ENCODE assay signal across 29 mouse cellular contexts in genomic region chr17:45515204-45515726, GRCm38 (mm10). TPM values are rescaled to one million over a fixed set of nuclear protein-coding genes. Genes with fewer than 3 reads are reported as not detected.
DNase-seq lines count a peak whose midpoint lies in the region; ATAC-seq and TF ChIP-seq lines count a peak whose summit lies in the region.
"Had no signal": no experiment of that assay in that cellular context is flagged by ENCODE, and none has a peak within 500 bp of the region (broad histone marks: within the 10 kb centered on the region; RNA-seq: fewer than 3 reads in every experiment).

No protein-coding gene starts in this region.

- no peak; the same call in 1 of the 2 replicates for ATAC-seq in liver, embryonic 11.5 days (replicated peaks; ENCODE audit: low FRiP score)
- peak; percentile 35 for ATAC-seq in intestine, embryonic 15.5 days
- peak; percentile 95 for ATAC-seq in liver, postnatal 0 days
- no peak for ATAC-seq in inflammation-experienced regulatory T-cells, adult 6 months
- ATAC-seq: forebrain, embryonic 14.5 days had no signal

- H3K27me3 ChIP-seq in liver, adult 2 months (ENCODE audit: control insufficient read depth, insufficient read depth, low read length): no peaks in the 10 kb centered on the region
- H3K27me3 ChIP-seq in liver, embryonic 11.5 days (replicated peaks; ENCODE audit: control insufficient read depth, insufficient read depth, low read length): no peaks in the 10 kb centered on the region
- no peaks in the 10 kb centered on the region for H3K27me3 ChIP-seq in intestine, embryonic 15.5 days (replicated peaks)
- no peaks in the 10 kb centered on the region for H3K27me3 ChIP-seq in liver, postnatal 0 days (ENCODE audit: insufficient read depth, low read length)
- H3K27me3 ChIP-seq: embryonic facial prominence, embryonic 15.5 days; lung, embryonic 15.5 days; megakaryocyte, embryonic 14.5 days; neural tube, embryonic 13.5 days had no signal

- no peak overlapping the region for H3K9ac ChIP-seq in liver, adult 2 months (ENCODE audit: low read depth, low read length)
- H3K9ac ChIP-seq in liver, embryonic 11.5 days (ENCODE audit: low read depth, low read length): no peak overlapping the region
- no peak overlapping the region for H3K9ac ChIP-seq in intestine, embryonic 15.5 days
- no peak overlapping the region for H3K9ac ChIP-seq in liver, postnatal 0 days (replicated peaks)
- H3K9ac ChIP-seq: embryonic facial prominence, embryonic 15.5 days; lung, embryonic 15.5 days; neural tube, embryonic 13.5 days had no signal

- no peak for TF ChIP-seq CTCF in liver, adult 2 months (IDR thresholded peaks at IDR 0.05; ENCODE audit: low read depth, low read length)
- no peak for TF ChIP-seq CTCF in liver, postnatal 0 days (IDR thresholded peaks at IDR 0.05; ENCODE audit: low read depth)

- TF ChIP-seq EP300 in liver, postnatal 0 days (IDR thresholded peaks at IDR 0.05; ENCODE audit: low read depth): no peak

- TF ChIP-seq POLR2A in liver, adult 2 months (IDR thresholded peaks at IDR 0.05; ENCODE audit: extremely low read depth, insufficient read depth, low read length): no peak

- peaks cover 3% of the 10 kb centered on the region for H3K4me1 ChIP-seq in liver, adult 2 months (ENCODE audit: control insufficient read depth, insufficient read depth, low read length)
- peaks cover 10% of the 10 kb centered on the region for H3K4me1 ChIP-seq in liver, embryonic 11.5 days (replicated peaks; ENCODE audit: control insufficient read depth, insufficient read depth, low read length)
- 0 out of 2 replicates have a peak, but pooled peaks cover 3% of the 10 kb centered on the region for H3K4me1 ChIP-seq in intestine, embryonic 15.5 days (replicated peaks)
- H3K4me1 ChIP-seq in liver, postnatal 0 days (ENCODE audit: insufficient read depth): no peaks in the 10 kb centered on the region
- H3K4me1 ChIP-seq: embryonic facial prominence, embryonic 15.5 days; lung, embryonic 15.5 days had no signal

- no peaks in the 10 kb centered on the region for H3K79me2 ChIP-seq in liver, adult 2 months (ENCODE audit: control insufficient read depth, insufficient read depth, low read length)

- no peaks in the 10 kb centered on the region for H3K36me3 ChIP-seq in liver, adult 2 months (ENCODE audit: control insufficient read depth, insufficient read depth, low read length)
- 0 out of 2 replicates have a peak, but pooled peaks cover 6% of the 10 kb centered on the region for H3K36me3 ChIP-seq in liver, embryonic 11.5 days (ENCODE audit: control insufficient read depth, insufficient read depth, low read length)
- 0 out of 2 replicates have a peak, but pooled peaks cover 7% of the 10 kb centered on the region for H3K36me3 ChIP-seq in intestine, embryonic 15.5 days
- no peaks in the 10 kb centered on the region; the same call in 1 of the 2 replicates for H3K36me3 ChIP-seq in liver, postnatal 0 days (replicated peaks; ENCODE audit: insufficient read depth, low read length)

- DNase-seq in cerebellum, adult 8-10 months: peak; percentile 31
- DNase-seq in cerebellum, postnatal 4 days (ENCODE audit: low spot score in 2 of 2): no peak
- peak; percentile 88 for DNase-seq in liver, adult 2 months (ENCODE audit: extremely low read depth, low read depth, low spot score)
- no peak for DNase-seq in liver, embryonic 11.5 days (ENCODE audit: low spot score)
- peak; percentile 78 for DNase-seq in liver, postnatal 0 days
- DNase-seq in gastrocnemius, postnatal 4 days (ENCODE audit: low spot score in 2 of 2): no peak
- DNase-seq: adrenal gland, postnatal 14 days; cerebellum, postnatal 36 days; heart, adult 11 months; kidney, adult 9 months; kidney, postnatal 25 days; lung, postnatal 36 days; midbrain, embryonic 14.5 days; retina, postnatal 1 day; right cerebral cortex, postnatal 25 days; spleen, adult 18-20 months had no signal

- H3K27ac ChIP-seq in liver, adult 2 months (replicated peaks; ENCODE audit: insufficient read depth, low read depth, low read length): no peak overlapping the region
- no peak overlapping the region for H3K27ac ChIP-seq in liver, embryonic 11.5 days (ENCODE audit: low read depth, low read length)
- H3K27ac ChIP-seq in intestine, embryonic 15.5 days: no peak overlapping the region
- H3K27ac ChIP-seq in liver, postnatal 0 days (ENCODE audit: low read depth): no peak overlapping the region
- H3K27ac ChIP-seq: embryonic facial prominence, embryonic 15.5 days; lung, embryonic 15.5 days; neural tube, embryonic 13.5 days had no signal

- H3K9me3 ChIP-seq in liver, embryonic 11.5 days (ENCODE audit: control insufficient read depth, low read length): no peaks in the 10 kb centered on the region
- no peaks in the 10 kb centered on the region for H3K9me3 ChIP-seq in intestine, embryonic 15.5 days
- H3K9me3 ChIP-seq in liver, postnatal 0 days (ENCODE audit: low read length): no peaks in the 10 kb centered on the region
- H3K9me3 ChIP-seq: embryonic facial prominence, embryonic 15.5 days; G1E; hindbrain, embryonic 10.5 days; lung, embryonic 15.5 days; megakaryocyte, embryonic 14.5 days; neural tube, embryonic 13.5 days had no signal

- no peak overlapping the region for H3K4me2 ChIP-seq in liver, embryonic 11.5 days
- no peak overlapping the region for H3K4me2 ChIP-seq in intestine, embryonic 15.5 days (replicated peaks)
- H3K4me2 ChIP-seq in liver, postnatal 0 days (ENCODE audit: low read depth, low read length): no peak overlapping the region
- H3K4me2 ChIP-seq: embryonic facial prominence, embryonic 15.5 days; heart, embryonic 11.5 days; lung, embryonic 15.5 days; neural tube, embryonic 13.5 days had no signal

- 19% methylated on average over 15 of the region's 15 CpGs for WGBS in liver, adult 2 months
- WGBS in liver, embryonic 11.5 days: 47% methylated on average over 15 of the region's 15 CpGs
- WGBS in intestine, embryonic 15.5 days: 43% methylated on average over 15 of the region's 15 CpGs
- WGBS in liver, postnatal 0 days (ENCODE audit: insufficient replicate concordance): 56% methylated on average over 15 of the region's 15 CpGs

- no peak overlapping the region for H3K4me3 ChIP-seq in liver, adult 2 months (ENCODE audit: insufficient read depth, low read depth, low read length)
- no peak overlapping the region for H3K4me3 ChIP-seq in liver, embryonic 11.5 days (ENCODE audit: low read depth, low read length)
- no peak overlapping the region for H3K4me3 ChIP-seq in intestine, embryonic 15.5 days (replicated peaks)
- H3K4me3 ChIP-seq in liver, postnatal 0 days (ENCODE audit: low read depth, low read length): no peak overlapping the region
- H3K4me3 ChIP-seq: embryonic facial prominence, embryonic 15.5 days; hindbrain, embryonic 10.5 days; lung, embryonic 15.5 days; megakaryocyte, embryonic 14.5 days; neural tube, embryonic 13.5 days had no signal

RNA-seq across cellular contexts. Expression of gene Tcte1, which starts 8.0 kb away (rescaled TPM):
- total RNA-seq in liver, adult 2 months (2014; rRNA removed): not detected in 2 replicates
- not detected in 2 replicates for polyA plus RNA-seq in liver, adult 2 months (2012; rRNA removed)
- 0.14 and 0.23 TPM in 2 replicates for polyA plus RNA-seq in liver, embryonic 11.5 days (2014; fragmentation: Nextera tagmentation; extraction: Ambion mirVana)
- polyA plus RNA-seq in intestine, embryonic 15.5 days (2015; fragmentation: Nextera tagmentation; extraction: Ambion mirVana): 0.13 and 0.33 TPM in 2 replicates
- not detected in 2 replicates for polyA plus RNA-seq in liver, postnatal 0 days (2015; fragmentation: Nextera tagmentation; extraction: Ambion mirVana)
- polyA plus RNA-seq in inflammation-experienced regulatory T-cells, adult 6 months (2017; shearing (Covaris generic)): not detected
- not detected for total RNA-seq in gastrocnemius, postnatal 4 days (2021)
- total RNA-seq: adrenal gland, postnatal 14 days; G1E; gastrocnemius, adult 8-10 months had no signal
- polyA plus RNA-seq: G1E; heart, postnatal 0 days; urinary bladder, adult 2 months had no signal

RNA-seq across cellular contexts. Expression of gene Aars2, which starts 8.6 kb away (rescaled TPM):
- total RNA-seq in liver, adult 2 months (2014; rRNA removed): 10.6 and 11.6 TPM in 2 replicates
- polyA plus RNA-seq in liver, adult 2 months (2012; rRNA removed): 18.9 and 21.4 TPM in 2 replicates
- 19.4 and 19.7 TPM in 2 replicates for polyA plus RNA-seq in liver, embryonic 11.5 days (2014; fragmentation: Nextera tagmentation; extraction: Ambion mirVana)
- polyA plus RNA-seq in intestine, embryonic 15.5 days (2015; fragmentation: Nextera tagmentation; extraction: Ambion mirVana): 17.0 and 18.9 TPM in 2 replicates
- polyA plus RNA-seq in liver, postnatal 0 days (2015; fragmentation: Nextera tagmentation; extraction: Ambion mirVana): 4.2 and 4.8 TPM in 2 replicates
- 1 to 10 TPM; 2.2 to 2.7 (median 2.3) TPM for polyA plus RNA-seq in inflammation-experienced regulatory T-cells, adult 6 months (2017; shearing (Covaris generic))
- total RNA-seq in gastrocnemius, postnatal 4 days (2021): 10 to 100 TPM; 16.0 to 16.5 TPM

RNA-seq across cellular contexts. Expression of gene Tmem151b, which starts 34.2 kb away (rescaled TPM):
- total RNA-seq in liver, adult 2 months (2014; rRNA removed): under 0.01 TPM in 1 of 2 replicates, not detected in the other
- polyA plus RNA-seq in liver, adult 2 months (2012; rRNA removed): 0.01 TPM in 1 of 2 replicates, not detected in the other
- 1.2 and 1.4 TPM in 2 replicates for polyA plus RNA-seq in liver, embryonic 11.5 days (2014; fragmentation: Nextera tagmentation; extraction: Ambion mirVana)
- polyA plus RNA-seq in intestine, embryonic 15.5 days (2015; fragmentation: Nextera tagmentation; extraction: Ambion mirVana): 2.5 and 2.7 TPM in 2 replicates
- 0.13 and 0.19 TPM in 2 replicates for polyA plus RNA-seq in liver, postnatal 0 days (2015; fragmentation: Nextera tagmentation; extraction: Ambion mirVana)
- polyA plus RNA-seq in inflammation-experienced regulatory T-cells, adult 6 months (2017; shearing (Covaris generic)): under 1 TPM; 0.12 to 0.63 (median 0.14) TPM
- under 1 TPM; 0.15 to 0.29 TPM for total RNA-seq in gastrocnemius, postnatal 4 days (2021)
- total RNA-seq: gastrocnemius, adult 8-10 months had no signal
- polyA plus RNA-seq: G1E had no signal

RNA-seq across cellular contexts. Expression of gene Spats1, which starts 40.0 kb away (rescaled TPM):
- not detected in 2 replicates for total RNA-seq in liver, adult 2 months (2014; rRNA removed)
- not detected in 2 replicates for polyA plus RNA-seq in liver, adult 2 months (2012; rRNA removed)
- polyA plus RNA-seq in liver, embryonic 11.5 days (2014; fragmentation: Nextera tagmentation; extraction: Ambion mirVana): 0.14 and 0.40 TPM in 2 replicates
- polyA plus RNA-seq in intestine, embryonic 15.5 days (2015; fragmentation: Nextera tagmentation; extraction: Ambion mirVana): 0.11 and 0.43 TPM in 2 replicates
- polyA plus RNA-seq in liver, postnatal 0 days (2015; fragmentation: Nextera tagmentation; extraction: Ambion mirVana): not detected in 2 replicates
- polyA plus RNA-seq in inflammation-experienced regulatory T-cells, adult 6 months (2017; shearing (Covaris generic)): 1 to 10 TPM; 1.3 to 2.0 (median 1.7) TPM
- under 1 TPM in 1 of 2 experiments, not detected in 1; 0.10 TPM for total RNA-seq in gastrocnemius, postnatal 4 days (2021)
- total RNA-seq: adrenal gland, postnatal 14 days; gastrocnemius, adult 8-10 months had no signal
- polyA plus RNA-seq: G1E had no signal

RNA-seq across cellular contexts. Expression of gene Nfkbie, which starts 40.2 kb away (rescaled TPM):
- total RNA-seq in liver, adult 2 months (2014; rRNA removed): 1.6 and 1.9 TPM in 2 replicates
- 2.0 and 3.0 TPM in 2 replicates for polyA plus RNA-seq in liver, adult 2 months (2012; rRNA removed)
- polyA plus RNA-seq in liver, embryonic 11.5 days (2014; fragmentation: Nextera tagmentation; extraction: Ambion mirVana): 2.5 and 3.0 TPM in 2 replicates
- polyA plus RNA-seq in intestine, embryonic 15.5 days (2015; fragmentation: Nextera tagmentation; extraction: Ambion mirVana): 4.8 and 4.9 TPM in 2 replicates
- polyA plus RNA-seq in liver, postnatal 0 days (2015; fragmentation: Nextera tagmentation; extraction: Ambion mirVana): 2.8 and 3.0 TPM in 2 replicates
- 10 to 100 TPM; 35.1 to 44.1 (median 43.1) TPM for polyA plus RNA-seq in inflammation-experienced regulatory T-cells, adult 6 months (2017; shearing (Covaris generic))
- 1 to 10 TPM; 3.2 TPM for total RNA-seq in gastrocnemius, postnatal 4 days (2021)

Comparison
In these comparisons a context has a peak if more than half of its experiments do, and no peak if none do; other contexts are left out.
1. DNase-seq: peak in cerebellum, adult 8-10 months (single experiment), liver, adult 2 months (single experiment) and liver, postnatal 0 days (single experiment); none in cerebellum, postnatal 4 days (0 of 2), liver, embryonic 11.5 days (single experiment) and gastrocnemius, postnatal 4 days (0 of 2).
2. ATAC-seq: peak in intestine, embryonic 15.5 days (single experiment) and liver, postnatal 0 days (single experiment); none in liver, embryonic 11.5 days (single experiment) and inflammation-experienced regulatory T-cells, adult 6 months (single experiment).